Mouse (Mus musculus) heart, embryonic 15.5 days (tissue): ENCODE measurements around the gene Gm44503. TPM values are rescaled to one million over a fixed set of nuclear protein-coding genes. Genes with fewer than 3 reads are reported as not detected.

Experiments used
- ATAC-seq: fragments of 200-750 bp; cut with Nextera tagmentation; replicated peaks from 2 replicates; pipeline ENCODE4 v1.8.0; 2017; ENCODE audit warnings: low read depth, moderate TSS enrichment; ENCODE audit not compliant: insufficient number of reproducible peaks, insufficient read depth, low FRiP score
- H3K27ac ChIP-seq: fragments of 300-500 bp; sonication (generic); 2 replicates; pipeline ENCODE4 v1.5.1; 2015; ENCODE audit warnings: mild to moderate bottlenecking, inconsistent platforms
- H3K27me3 ChIP-seq: fragments of 300-500 bp; sonication (generic); 2 replicates; pipeline ENCODE4 v1.6.1; 2015; ENCODE audit warnings: inconsistent platforms
- H3K36me3 ChIP-seq: fragments of 300-500 bp; sonication (generic); 2 replicates; pipeline ENCODE4 v1.6.1; 2015; ENCODE audit warnings: mild to moderate bottlenecking, inconsistent platforms
- H3K4me1 ChIP-seq: fragments of 300-500 bp; sonication (generic); replicated peaks from 2 replicates; pipeline ENCODE4 v1.6.1; 2015; ENCODE audit warnings: inconsistent platforms
- H3K4me2 ChIP-seq: fragments of 300-500 bp; sonication (generic); 2 replicates; pipeline ENCODE4 v1.6.1; 2015; ENCODE audit warnings: inconsistent platforms, mild to moderate bottlenecking, moderate library complexity
- H3K4me3 ChIP-seq: fragments of 300-500 bp; sonication (generic); 2 replicates; pipeline ENCODE4 v1.5.1; 2015; ENCODE audit warnings: mild to moderate bottlenecking, inconsistent platforms
- H3K9ac ChIP-seq: fragments of 300-500 bp; sonication (generic); 2 replicates; pipeline ENCODE4 v1.6.1; 2015; ENCODE audit warnings: mild to moderate bottlenecking, inconsistent platforms
- H3K9me3 ChIP-seq: fragments of 300-500 bp; sonication (generic); replicated peaks from 2 replicates; pipeline ENCODE4 v1.6.1; 2016; ENCODE audit warnings: inconsistent platforms
- WGBS: fragments of 180-500 bp; shearing (Covaris S2); methylation state at CpG from one replicate; pipeline ENCODE4 v1.1.7; 2015; ENCODE audit warnings: mixed read lengths; 5-methylcytosine and 5-hydroxymethylcytosine counted together
- polyA plus RNA-seq: library from polyadenylated mRNA; unstranded; fragments of >200 nt; fragmentation: Nextera tagmentation; extraction: Ambion mirVana; gene quantifications from 2 replicates; pipeline ENCODE4 v1.2.1, GENCODE M21; 2015

The Gm44503 gene
- polyA plus RNA-seq, 1 experiment from 2014 or later, result not detected

- peaks cover 24% of the 10 kb centered on the region for H3K36me3 ChIP-seq
- no peak for ATAC-seq
- no peak overlapping the region for H3K9ac ChIP-seq
- H3K27me3 ChIP-seq, result no peaks in the 10 kb centered on the region
- H3K9me3 ChIP-seq, result no peaks in the 10 kb centered on the region
- no peak overlapping the region for H3K4me3 ChIP-seq
- WGBS, result 88% methylated on average over 1 of the region's 1 CpGs
- H3K4me2 ChIP-seq, result no peak overlapping the region
- peaks cover 6% of the 10 kb centered on the region for H3K4me1 ChIP-seq
- no peak overlapping the region for H3K27ac ChIP-seq
These were observed 71.8 kb downstream of the Gm44503 start for GRCm38 (mm10) chr9:73030443-73030842.

GRCm38 (mm10) chr9:73031421-73031820, 72.8 kb downstream of the Gm44503 start:
- no peak for ATAC-seq
- H3K36me3 ChIP-seq, result peaks cover 24% of the 10 kb centered on the region
- H3K9ac ChIP-seq, result no peak overlapping the region
- H3K27ac ChIP-seq, result no peak overlapping the region
- H3K4me3 ChIP-seq, result no peak overlapping the region
- peaks cover 2% of the 10 kb centered on the region; the same call in 1 of the 2 replicates for H3K4me1 ChIP-seq
- 57% methylated on average over 4 of the region's 4 CpGs for WGBS
- no peaks in the 10 kb centered on the region for H3K27me3 ChIP-seq
- no peak overlapping the region for H3K4me2 ChIP-seq
- no peaks in the 10 kb centered on the region for H3K9me3 ChIP-seq

GRCm38 (mm10) chr9:73033406-73033805, 74.8 kb downstream of the Gm44503 start:
- H3K4me1 ChIP-seq, result peaks cover under 1% of the 10 kb centered on the region; the same call in 1 of the 2 replicates
- H3K36me3 ChIP-seq, result peaks cover 24% of the 10 kb centered on the region
- H3K4me2 ChIP-seq, result no peak overlapping the region
- H3K9me3 ChIP-seq, result no peaks in the 10 kb centered on the region
- no peak for ATAC-seq
- no peak overlapping the region for H3K27ac ChIP-seq
- no peak overlapping the region for H3K4me3 ChIP-seq
- no peaks in the 10 kb centered on the region for H3K27me3 ChIP-seq
- no peak overlapping the region for H3K9ac ChIP-seq
- 90% methylated on average over 1 of the region's 1 CpGs for WGBS

- WGBS, result 0% methylated on average over 49 of the region's 49 CpGs
- Histone ChIP-seq H3K9ac (peak overlapping the region; percentile 92), H3K4me1 (peaks cover 18% of the 10 kb centered on the region), H3K4me2 (peak overlapping the region; percentile 73), H3K27me3 (no peaks in the 10 kb centered on the region), H3K27ac (peak overlapping the region; percentile 79), H3K4me3 (peak overlapping the region; percentile 95), H3K36me3 (no peaks in the 10 kb centered on the region), H3K9me3 (no peaks in the 10 kb centered on the region)
- ATAC-seq, result peak; percentile 71
These were observed 80.7 kb downstream of the Gm44503 start for GRCm38 (mm10) chr9:73039222-73039945.

- ATAC-seq, result no peak
- H3K36me3 ChIP-seq, result no peaks in the 10 kb centered on the region
- H3K4me2 ChIP-seq, result peak within 1 kb of the TSS; percentile 73
- no peaks in the 10 kb centered on the region for H3K9me3 ChIP-seq
- peak within 1 kb of the TSS; percentile 92 for H3K9ac ChIP-seq
- 29% methylated on average over 6 of the region's 6 CpGs for whole genome bisulfite sequencing
- peaks cover 23% of the 10 kb centered on the region for H3K4me1 ChIP-seq
- H3K27ac ChIP-seq, result peak within 1 kb of the TSS; percentile 79
- no peaks in the 10 kb centered on the region for H3K27me3 ChIP-seq
- peak within 1 kb of the TSS; percentile 95 for H3K4me3 ChIP-seq
These were observed 81.4 kb downstream of the Gm44503 start, which contains the start of gene Pigb for GRCm38 (mm10) chr9:73040080-73040479. Gene Pigb (minus strand): TSS chr9:73040378.

- H3K36me3 ChIP-seq, result no peaks in the 10 kb centered on the region
- H3K27me3 ChIP-seq, result no peaks in the 10 kb centered on the region
- ATAC-seq, result peak; percentile 68
- H3K9ac ChIP-seq, result peak within 1 kb of the TSS; percentile 43
- peak within 1 kb of the TSS; percentile 38 for H3K27ac ChIP-seq
- H3K4me2 ChIP-seq, result peak within 1 kb of the TSS; percentile 86
- peak within 1 kb of the TSS; percentile 56 for H3K4me3 ChIP-seq
- no peaks in the 10 kb centered on the region for H3K9me3 ChIP-seq
- WGBS, result 2% methylated on average over 41 of the region's 41 CpGs
- H3K4me1 ChIP-seq, result peaks cover 26% of the 10 kb centered on the region
These were observed 85.8 kb downstream of the Gm44503 start, which contains the start of gene Rab27a for GRCm38 (mm10) chr9:73044146-73045079. Gene Rab27a (plus strand): TSS chr9:73044854.

- H3K27me3 ChIP-seq, result no peaks in the 10 kb centered on the region
- no peaks in the 10 kb centered on the region for H3K36me3 ChIP-seq
- ATAC-seq, result no peak
- H3K9me3 ChIP-seq, result no peaks in the 10 kb centered on the region
- no peak overlapping the region for H3K27ac ChIP-seq
- 11% methylated on average over 7 of the region's 7 CpGs for WGBS
- H3K4me2 ChIP-seq, result peak overlapping the region; percentile 86
- peak overlapping the region; percentile 43 for H3K9ac ChIP-seq
- H3K4me1 ChIP-seq, result peaks cover 23% of the 10 kb centered on the region
- H3K4me3 ChIP-seq, result peak overlapping the region; percentile 56
These were observed 86.6 kb downstream of the Gm44503 start for GRCm38 (mm10) chr9:73045204-73045603.

- ATAC-seq, result no peak
- Histone ChIP-seq H3K27ac (no peak overlapping the region), H3K4me1 (peaks cover 19% of the 10 kb centered on the region), H3K36me3 (no peaks in the 10 kb centered on the region), H3K9ac (peak overlapping the region; percentile 43; the same call in 1 of the 2 replicates), H3K4me2 (peak overlapping the region; percentile 86), H3K4me3 (peak overlapping the region; percentile 56), H3K27me3 (no peaks in the 10 kb centered on the region), H3K9me3 (no peaks in the 10 kb centered on the region)
- WGBS, result 61% methylated on average over 10 of the region's 10 CpGs
These were observed 87.1 kb downstream of the Gm44503 start for GRCm38 (mm10) chr9:73045711-73046110.

- Histone ChIP-seq H3K27ac (no peak overlapping the region), H3K4me2 (no peak overlapping the region), H3K9me3 (no peaks in the 10 kb centered on the region), H3K9ac (no peak overlapping the region), H3K4me3 (no peak overlapping the region), H3K4me1 (peaks cover 19% of the 10 kb centered on the region), H3K27me3 (no peaks in the 10 kb centered on the region), H3K36me3 (no peaks in the 10 kb centered on the region)
- ATAC-seq, result no peak
- WGBS, result 84% methylated on average over 2 of the region's 2 CpGs
These were observed 89.3 kb downstream of the Gm44503 start for GRCm38 (mm10) chr9:73047906-73048305.

GRCm38 (mm10) chr9:73048927-73049326, 90.3 kb downstream of the Gm44503 start:
- H3K9ac ChIP-seq, result no peak overlapping the region
- H3K4me1 ChIP-seq, result peaks cover 17% of the 10 kb centered on the region
- H3K4me2 ChIP-seq, result no peak overlapping the region
- H3K36me3 ChIP-seq, result no peaks in the 10 kb centered on the region
- H3K27me3 ChIP-seq, result no peaks in the 10 kb centered on the region
- no peak for ATAC-seq
- H3K27ac ChIP-seq, result no peak overlapping the region
- H3K9me3 ChIP-seq, result no peaks in the 10 kb centered on the region
- H3K4me3 ChIP-seq, result no peak overlapping the region
- 18% methylated on average over 4 of the region's 4 CpGs for WGBS

- no peak overlapping the region for H3K9ac ChIP-seq
- ATAC-seq, result no peak
- WGBS, result 55% methylated on average over 5 of the region's 5 CpGs
- H3K9me3 ChIP-seq, result no peaks in the 10 kb centered on the region
- no peak overlapping the region for H3K4me2 ChIP-seq
- no peak overlapping the region for H3K27ac ChIP-seq
- peaks cover 11% of the 10 kb centered on the region; the same call in 1 of the 2 replicates for H3K4me1 ChIP-seq
- no peaks in the 10 kb centered on the region for H3K27me3 ChIP-seq
- no peak overlapping the region for H3K4me3 ChIP-seq
- no peaks in the 10 kb centered on the region for H3K36me3 ChIP-seq
These were observed 91.2 kb downstream of the Gm44503 start for GRCm38 (mm10) chr9:73049833-73050232.
